Mouse (Mus musculus) gastrocnemius, postnatal 4 days (tissue): ENCODE measurements at regions not wholly inside any gene's neighbourhood (a gene's known extent, or its start where the extent isn't known, plus 50 kb on each side); places are given as distances from the start of the nearest gene placed in this dataset.
"Not testable (repeated sequence)": the region's sequence is repeated elsewhere in the genome, so short reads cannot be mapped to it uniquely, and the experiment has no call there.

Source experiments
- DNase-seq, 2 experiments: peaks; one replicate each; pipeline ENCODE4 v3.0.0; 2021 to 2022; ENCODE audit warnings: low spot score in 2 of 2, mixed read lengths in 2 of 2

DNA sequence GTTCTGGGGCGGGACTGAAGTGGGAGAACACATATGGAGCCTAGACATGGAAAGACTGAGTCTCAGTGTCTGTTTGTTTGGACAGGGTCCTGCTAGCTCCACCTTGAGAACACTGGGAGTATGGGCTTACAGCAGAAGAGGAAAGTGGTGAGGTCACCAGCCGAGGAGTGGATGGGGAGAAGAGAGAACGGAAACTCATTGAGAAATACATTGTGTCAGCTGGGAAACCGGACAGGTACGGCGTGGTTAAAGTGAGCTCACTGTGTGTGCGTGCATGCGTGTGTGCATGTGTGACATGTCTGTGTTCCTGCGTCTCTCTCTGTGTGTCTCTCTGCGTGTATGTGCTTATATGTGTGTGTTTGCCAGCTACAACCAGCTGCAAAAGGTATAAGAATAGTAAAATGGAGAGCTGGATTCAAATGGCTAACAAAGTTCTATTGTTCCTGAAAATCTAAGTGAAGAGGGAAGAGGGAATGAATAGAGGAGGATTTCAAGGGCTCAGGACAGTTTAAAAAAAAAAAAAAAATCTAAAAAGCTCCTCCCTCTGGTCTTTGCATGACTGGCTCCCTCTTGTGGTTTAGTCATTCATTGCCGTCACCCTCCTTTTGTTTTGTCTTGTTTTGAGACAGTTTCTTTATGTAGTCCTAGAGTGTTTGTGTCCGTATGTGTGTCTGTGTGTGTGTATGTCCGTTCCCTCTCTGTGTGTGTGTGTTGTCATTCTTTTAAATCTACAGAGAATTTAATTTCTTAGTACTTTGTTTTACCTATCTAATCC, 52.0 kb upstream of the Ak4 start:
- DNase-seq, result peak in 1 of 2 experiments; percentile 33

DNA sequence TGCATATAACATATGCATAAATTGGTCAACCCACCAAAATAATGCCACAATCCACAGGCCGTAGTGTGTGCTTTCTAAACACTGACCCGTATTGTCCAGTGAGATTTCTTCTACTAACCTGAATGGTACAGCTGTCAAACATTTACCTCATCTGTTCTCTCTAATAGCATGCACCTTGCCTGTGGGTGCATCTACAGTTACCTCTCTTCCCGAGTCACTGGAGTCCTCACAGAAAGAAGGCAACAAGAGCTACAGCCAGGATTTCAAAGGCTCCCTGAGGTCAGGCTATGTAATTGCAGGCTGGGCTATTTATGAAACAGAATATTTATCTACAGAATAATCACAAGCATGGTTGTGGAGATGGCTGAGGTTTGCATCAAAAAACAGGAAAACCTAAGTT, 53.8 kb upstream of the Ak4 start:
- DNase-seq, result no peak

GRCm38 (mm10) chr4:101364716-101365115, 54.4 kb upstream of the Ak4 start:
- no peak for DNase-seq

- DNase-seq, result not testable (repeated sequence)
Observed at GRCm38 (mm10) chr4:101363231-101363630, 55.8 kb upstream of the Ak4 start.

DNA sequence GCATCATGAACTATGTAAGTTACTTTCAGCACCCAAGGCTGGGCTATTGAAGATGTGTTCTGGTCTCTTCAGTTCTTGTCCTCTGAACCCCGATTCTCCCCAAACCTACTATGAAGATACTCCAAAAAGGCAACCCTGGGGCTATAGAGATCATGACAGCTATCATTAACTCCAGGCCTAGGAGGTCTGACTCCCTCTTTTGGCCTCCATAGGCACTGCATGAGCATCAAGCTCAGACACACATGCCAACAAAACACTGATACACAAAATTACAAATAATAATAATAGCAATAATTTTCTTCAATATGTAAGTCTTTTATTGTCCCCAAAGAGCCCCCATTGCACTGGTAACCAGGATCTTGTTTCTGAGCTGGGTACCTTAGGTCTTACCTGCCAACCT, 57.3 kb upstream of the Ak4 start:
- DNase-seq, result no peak

- no peak for DNase-seq
Observed at GRCm38 (mm10) chr4:101360296-101360695, 58.8 kb upstream of the Ak4 start.

- DNase-seq, result no peak
Observed at GRCm38 (mm10) chr4:101359119-101359518, 60.0 kb upstream of the Ak4 start.

DNA sequence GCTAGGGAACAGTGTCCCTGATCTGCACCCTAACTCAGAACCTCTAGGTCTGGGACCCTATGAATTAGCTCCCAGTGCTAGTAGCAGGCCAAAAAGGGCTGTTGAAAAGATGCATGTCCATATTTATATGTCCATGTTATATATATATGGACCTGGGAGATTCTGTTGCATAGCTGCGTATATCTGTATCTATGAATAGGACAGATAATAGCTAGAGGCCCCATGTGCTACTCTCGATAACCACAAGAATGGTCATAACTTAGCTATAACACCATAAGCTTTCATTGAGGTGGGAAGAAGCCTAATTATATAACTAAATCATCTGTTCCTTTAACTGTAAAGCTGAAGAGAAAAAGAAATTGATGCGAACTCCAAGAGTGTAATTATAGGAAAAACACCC, 60.6 kb upstream of the Ak4 start:
- DNase-seq, result no peak

- DNase-seq, result no peak
Observed at GRCm38 (mm10) chr4:101357923-101358322, 61.2 kb upstream of the Ak4 start.

GRCm38 (mm10) chr4:101356954-101357891, 61.9 kb upstream of the Ak4 start:
- DNase-seq, result peak in 1 of 2 experiments; percentile 31

- peak; percentile 76 to 87 for DNase-seq
Observed at GRCm38 (mm10) chr4:101356093-101356953, 62.8 kb upstream of the Ak4 start.

DNA sequence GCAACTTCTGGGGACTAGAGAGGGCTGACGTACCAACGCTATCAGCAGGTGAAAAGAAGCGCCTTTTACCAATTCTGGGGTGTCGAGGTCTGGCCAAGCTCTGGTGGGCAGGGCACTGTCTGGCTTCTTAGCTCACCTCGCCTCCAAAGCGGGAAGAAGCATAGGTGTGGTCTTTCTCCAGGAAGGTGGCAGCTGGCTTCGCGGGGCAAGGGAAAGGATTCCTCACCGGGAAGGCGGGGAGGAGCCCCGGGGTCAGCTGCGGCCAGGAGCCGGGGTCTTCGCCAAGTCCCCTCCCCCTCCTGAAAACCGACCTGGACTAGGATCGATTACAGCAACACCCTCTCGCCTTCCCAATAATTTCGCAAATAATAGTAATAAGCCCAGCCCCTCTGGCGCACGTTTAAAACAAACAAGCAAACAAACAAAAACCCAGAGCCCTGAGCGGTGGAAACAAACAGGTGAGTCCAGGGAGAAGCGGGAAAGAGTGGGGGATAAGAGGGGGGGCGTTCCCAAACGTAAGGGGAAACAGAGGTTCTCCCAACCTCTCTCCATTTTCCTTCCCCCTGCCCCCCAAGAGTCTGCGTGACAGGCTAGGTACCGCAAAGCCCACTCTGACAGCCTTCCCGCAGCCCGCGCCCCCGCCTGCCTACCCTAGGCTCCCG, 63.5 kb upstream of the Ak4 start:
- peak; percentile 40 to 57 for DNase-seq

DNA sequence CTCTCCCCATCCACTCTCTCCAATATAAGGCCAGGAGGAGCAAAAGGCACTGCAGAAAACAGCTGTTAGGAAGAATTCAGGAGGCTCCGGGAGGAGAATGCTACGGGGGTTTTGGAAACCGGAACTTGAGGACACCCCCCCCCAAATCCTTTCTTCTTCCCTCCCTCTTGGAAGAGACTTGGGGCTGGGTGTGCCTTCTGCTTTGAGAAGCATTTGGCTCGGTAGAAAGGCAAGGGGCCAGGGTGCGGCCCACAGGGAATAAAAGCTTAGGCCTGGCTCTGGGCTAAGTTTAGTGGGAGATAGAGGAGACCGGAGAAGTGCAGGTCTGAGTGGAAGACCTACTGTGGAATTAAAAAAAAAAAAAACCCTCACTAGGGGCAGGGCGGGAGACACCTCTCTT, 64.1 kb upstream of the Ak4 start:
- peak; percentile 55 to 82 for DNase-seq

- DNase-seq, result no peak
Observed at GRCm38 (mm10) chr4:101354086-101354855, 64.8 kb upstream of the Ak4 start.

- DNase-seq, result no peak
Observed at GRCm38 (mm10) chr4:101352178-101352577, 66.9 kb upstream of the Ak4 start.

DNA sequence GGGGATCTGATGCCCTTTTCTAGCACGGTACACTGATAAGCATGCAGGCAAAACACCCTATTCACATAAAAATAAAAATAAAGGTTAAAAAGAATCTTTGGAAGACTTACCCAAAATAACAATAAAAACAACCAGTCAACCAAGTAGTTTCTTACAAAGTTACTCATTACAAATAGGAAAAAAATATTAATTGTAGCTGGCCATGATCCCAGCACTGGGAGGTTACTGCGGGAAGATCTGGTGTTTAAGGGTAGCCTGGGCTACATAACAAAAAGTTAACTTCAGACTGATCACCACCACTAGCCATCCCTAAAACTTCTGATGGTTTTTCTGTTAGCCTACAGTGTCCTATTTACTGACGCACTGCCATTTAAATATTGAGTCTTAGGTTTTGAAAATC, 67.4 kb upstream of the Ak4 start:
- no peak for DNase-seq

- DNase-seq, result no peak
Observed at GRCm38 (mm10) chr4:101350656-101351055, 68.4 kb upstream of the Ak4 start.

DNA sequence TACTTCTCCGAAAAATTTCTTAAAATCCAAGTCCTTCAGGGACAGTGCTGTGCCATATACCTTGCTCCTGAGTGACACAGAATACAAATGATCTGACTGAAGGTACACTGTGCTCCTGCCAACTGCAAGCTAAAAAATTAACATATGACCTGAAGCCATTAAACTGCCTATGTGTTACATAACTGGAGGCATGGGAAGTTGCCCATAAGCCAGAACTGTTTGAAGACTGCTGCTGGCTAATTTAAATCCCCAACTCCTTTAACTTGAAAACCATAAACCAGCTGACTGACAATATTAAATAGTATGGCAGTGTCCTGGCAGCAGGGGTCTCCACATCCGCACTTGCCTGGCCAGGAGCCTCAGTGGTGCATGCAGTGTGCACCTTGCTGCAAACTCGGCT, 68.9 kb upstream of the Ak4 start:
- DNase-seq, result no peak

GRCm38 (mm10) chr4:101349413-101349812, 69.7 kb upstream of the Ak4 start:
- no peak for DNase-seq

- no peak for DNase-seq
Observed at GRCm38 (mm10) chr4:101347309-101347708, 71.8 kb upstream of the Ak4 start.
